Comparison of ENCODE assay signal across 8 mouse cellular contexts in the genomic region with DNA sequence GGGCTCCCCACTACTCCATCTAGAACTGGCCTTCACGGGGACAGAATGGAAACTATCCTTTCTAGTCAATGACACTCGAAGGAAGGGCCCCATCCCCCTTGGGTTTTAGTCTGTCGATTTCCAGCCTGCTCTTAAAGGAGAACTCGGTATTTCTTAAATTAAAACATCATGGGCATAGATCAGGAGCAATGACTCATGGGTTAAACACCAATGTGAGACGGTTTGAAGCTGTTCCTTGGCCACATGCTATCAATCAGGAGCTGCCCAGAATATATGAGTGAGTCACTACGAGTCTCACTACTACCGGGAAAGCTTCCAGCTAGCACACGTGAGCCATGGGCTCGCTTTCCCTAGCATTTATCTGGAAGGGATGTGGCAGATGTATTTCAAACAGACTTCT.
A peak's percentile ranks its signal among the peaks of the same experiment; 100 is the strongest.
DNase-seq lines count a peak whose midpoint lies in the region; ATAC-seq and TF ChIP-seq lines count a peak whose summit lies in the region.

No protein-coding gene starts in this region.

- WGBS in kidney, embryonic 15.5 days = 38% methylated on average over 9 of the region's 9 CpGs
- WGBS in stomach, postnatal 0 days = 11% methylated on average over 9 of the region's 9 CpGs

- H3K27ac ChIP-seq in kidney, embryonic 15.5 days = no peak overlapping the region
- peak overlapping the region; percentile 13; the same call in 1 of the 2 replicates for H3K27ac ChIP-seq in stomach, postnatal 0 days (replicated peaks)

- H3K9me3 ChIP-seq in kidney, embryonic 15.5 days (replicated peaks) = no peaks in the 10 kb centered on the region
- H3K9me3 ChIP-seq in stomach, postnatal 0 days (ENCODE audit: control insufficient read depth, low read length) = no peaks in the 10 kb centered on the region

- H3K27me3 ChIP-seq in kidney, embryonic 15.5 days = no peaks in the 10 kb centered on the region
- no peaks in the 10 kb centered on the region for H3K27me3 ChIP-seq in stomach, postnatal 0 days (ENCODE audit: control insufficient read depth, insufficient read depth, low read length)

- TF ChIP-seq CTCF in stomach, postnatal 0 days (IDR thresholded peaks at IDR 0.05; ENCODE audit: low read depth) = no peak

- no peak overlapping the region for H3K4me3 ChIP-seq in kidney, embryonic 15.5 days (replicated peaks)
- no peak overlapping the region for H3K4me3 ChIP-seq in stomach, postnatal 0 days (ENCODE audit: low read depth, low read length)

- H3K36me3 ChIP-seq in kidney, embryonic 15.5 days = no peaks in the 10 kb centered on the region
- no peaks in the 10 kb centered on the region for H3K36me3 ChIP-seq in stomach, postnatal 0 days (ENCODE audit: control insufficient read depth, insufficient read depth, low read length)

- no peak overlapping the region for H3K9ac ChIP-seq in kidney, embryonic 15.5 days
- H3K9ac ChIP-seq in stomach, postnatal 0 days (ENCODE audit: low read length) = no peak overlapping the region

- no peak overlapping the region for H3K4me2 ChIP-seq in kidney, embryonic 15.5 days
- 0 out of 2 replicates have a peak overlapping the region, but pooled peaks have one; percentile 17 for H3K4me2 ChIP-seq in stomach, postnatal 0 days (replicated peaks; ENCODE audit: low read depth)

- no peak for ATAC-seq in kidney, embryonic 15.5 days (replicated peaks; ENCODE audit: low FRiP score)
- peak; percentile 95 for ATAC-seq in stomach, postnatal 0 days (ENCODE audit: low FRiP score, low TSS enrichment)
- ATAC-seq in megakaryocyte progenitor cell, adult 5-6 weeks (replicated peaks; ENCODE audit: poor library complexity) = no peak
- no peak for ATAC-seq in erythroblast, adult 5-6 weeks (replicated peaks; ENCODE audit: low FRiP score, poor library complexity, severe bottlenecking)

- DNase-seq in kidney, postnatal 4 days = peak; percentile 27 to 40
- DNase-seq in adrenal gland, postnatal 14 days = peak; percentile 65
- DNase-seq in gastrocnemius, postnatal 10 days = peak; percentile 9
- peak; percentile 54 for DNase-seq in layer of hippocampus, adult 9-11 months
- peak; percentile 65 for DNase-seq in stomach, postnatal 0 days (ENCODE audit: low spot score)

- TF ChIP-seq EP300 in stomach, postnatal 0 days (optimal IDR thresholded peaks at IDR 0.05) = no peak

- 0 out of 2 replicates have a peak, but pooled peaks cover 3% of the 10 kb centered on the region for H3K4me1 ChIP-seq in kidney, embryonic 15.5 days
- H3K4me1 ChIP-seq in stomach, postnatal 0 days (replicated peaks; ENCODE audit: control insufficient read depth, insufficient read depth) = peaks cover 2% of the 10 kb centered on the region; the same call in 1 of the 2 replicates

Comparison
In these comparisons a context has a peak if more than half of its experiments do, and no peak if none do; other contexts are left out.
1. DNase-seq: peak in every context shown above with its lines; median percentile 65 in adrenal gland, postnatal 14 days; 65 in stomach, postnatal 0 days; 54 in layer of hippocampus, adult 9-11 months; 34 in kidney, postnatal 4 days; 9 in gastrocnemius, postnatal 10 days.